Mouse (Mus musculus) urinary bladder, postnatal 4 days (tissue): Measurements from ENCODE around the gene Nr1h2.

Source experiments
- DNase-seq, 2 experiments: peaks; one replicate each; pipeline ENCODE4 v3.0.0; 2021 to 2022; ENCODE audit warnings: low spot score in 2 of 2

Nr1h2 gene

DNA sequence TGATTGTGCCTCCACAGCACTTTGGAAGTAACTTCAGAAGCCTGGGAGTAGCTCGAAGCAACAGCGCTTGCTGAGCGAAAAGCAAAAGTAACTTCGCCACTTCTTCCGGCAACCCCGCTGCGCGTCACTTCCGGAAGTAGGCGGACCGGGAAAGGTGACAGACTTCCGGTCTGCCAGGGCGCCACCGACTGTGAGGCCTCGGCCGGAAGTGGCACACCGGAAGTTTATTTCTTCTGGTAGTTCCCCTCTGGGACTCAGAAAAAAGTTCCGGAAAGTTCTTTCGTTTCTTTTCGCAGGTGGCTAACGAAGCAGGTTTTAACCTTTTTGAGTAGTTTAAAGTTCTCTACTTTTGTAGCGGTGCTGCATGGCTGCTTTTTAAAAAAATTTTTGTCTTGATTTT lies at the start of gene Nr1h2:
Gene Nr1h2 (minus strand): TSS at position 126 of the 400 bp plus-strand sequence.
- peak; percentile 93 to 97 for DNase-seq

- no peak for DNase-seq
These were observed 49.6 kb upstream of the Nr1h2 start for GRCm38 (mm10) chr7:44603186-44603855.

- no peak for DNase-seq
These were observed 48.7 kb upstream of the Nr1h2 start for GRCm38 (mm10) chr7:44602443-44602842.

DNA sequence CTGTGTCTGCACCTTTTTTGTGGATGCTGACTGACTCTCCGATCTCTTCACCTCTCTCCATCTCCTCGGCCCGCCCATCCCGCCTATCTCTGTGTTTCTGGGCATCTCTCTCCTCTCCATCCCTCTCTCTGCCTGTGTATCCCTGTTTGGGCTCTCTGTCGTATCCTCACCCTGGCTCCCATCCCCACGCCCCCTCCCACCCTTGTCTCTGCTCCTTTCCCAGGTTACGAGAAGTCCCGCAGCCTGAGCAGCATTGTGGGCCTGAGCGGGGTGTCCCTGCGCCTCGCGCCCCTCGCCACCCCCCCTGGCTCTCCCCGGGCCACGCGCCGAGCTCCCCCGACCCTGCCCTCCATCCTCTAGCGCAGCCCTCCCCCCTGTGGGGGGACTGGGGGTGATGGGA lies 47.9 kb upstream of the Nr1h2 start:
- DNase-seq = no peak

DNA sequence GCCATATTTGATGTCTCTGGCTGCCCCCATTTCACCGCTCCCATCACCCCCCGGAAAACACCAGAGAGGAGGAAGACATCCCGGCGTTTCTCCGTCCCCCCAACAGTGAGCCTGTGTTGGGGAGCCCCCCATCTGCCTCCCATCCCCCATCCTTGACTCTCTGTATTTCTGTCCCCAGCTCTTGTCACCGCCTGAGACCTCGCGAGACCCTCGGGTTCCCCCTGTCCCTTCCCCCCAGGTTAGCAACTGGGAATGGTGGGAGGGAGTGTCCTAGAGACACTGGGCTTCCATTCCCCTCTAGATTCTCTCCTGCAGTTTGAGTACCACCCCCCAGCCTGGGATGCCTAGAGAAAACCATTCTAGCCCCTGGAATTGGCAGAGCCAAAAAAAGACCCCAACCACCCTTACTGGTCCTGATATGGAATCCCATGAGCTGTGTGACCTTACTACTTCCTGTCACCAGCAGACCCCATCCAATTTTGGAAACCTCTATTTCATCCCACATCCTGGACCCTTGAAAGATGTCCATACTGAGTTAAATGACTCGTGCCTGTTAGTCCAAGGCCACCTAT lies 47.0 kb upstream of the Nr1h2 start:
- DNase-seq = no peak

GRCm38 (mm10) chr7:44598336-44598735 lies 44.6 kb upstream of the Nr1h2 start:
- DNase-seq = no peak

GRCm38 (mm10) chr7:44597666-44598065 lies 43.9 kb upstream of the Nr1h2 start:
- no peak for DNase-seq

DNA sequence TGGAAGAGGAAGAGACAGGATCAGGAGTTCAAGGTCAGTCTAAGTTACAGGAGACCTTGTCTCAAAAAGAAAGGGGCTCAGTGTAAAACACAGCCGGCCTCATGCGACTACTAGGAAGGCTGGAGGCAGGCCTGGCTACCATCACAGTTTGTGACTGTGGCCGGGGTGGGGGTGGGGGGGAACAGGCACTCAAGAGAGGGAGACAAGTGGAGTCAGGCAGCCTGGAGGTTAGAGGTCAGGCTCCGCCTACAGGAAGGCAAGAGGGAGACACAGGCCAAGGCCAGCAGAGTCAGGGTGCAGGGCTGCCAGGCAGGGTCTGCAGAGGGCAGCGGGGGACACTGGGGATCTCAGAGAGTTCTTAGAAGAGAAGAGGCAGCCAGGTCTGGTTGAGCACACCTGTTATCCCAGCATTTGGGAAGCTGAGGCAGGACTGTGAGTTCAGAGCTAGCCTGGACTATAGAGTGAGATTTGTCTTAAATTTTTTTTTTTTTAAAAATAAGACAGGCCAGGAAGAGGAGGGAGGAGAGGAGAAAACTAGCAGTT lies 43.3 kb upstream of the Nr1h2 start:
- no peak for DNase-seq

DNA sequence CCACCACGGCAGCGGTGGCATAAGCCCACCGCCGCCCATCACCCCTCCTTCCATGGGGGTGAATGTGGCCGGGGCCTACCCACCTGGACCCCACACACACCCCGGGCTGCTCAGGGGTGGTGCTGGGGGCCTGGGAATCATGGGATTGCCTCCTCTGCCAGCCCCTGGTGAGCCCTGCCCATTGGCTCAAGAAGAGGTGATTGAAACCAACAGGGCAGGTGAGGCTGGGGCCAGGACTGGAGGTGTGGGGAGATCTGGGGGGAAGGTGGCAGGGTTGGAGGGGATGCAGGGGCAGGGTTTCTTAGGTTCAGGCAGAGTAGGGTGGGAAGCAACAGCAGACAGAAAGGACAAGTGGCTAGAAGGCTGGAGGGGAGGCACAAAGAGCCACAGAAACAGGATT lies 42.3 kb upstream of the Nr1h2 start:
- no peak for DNase-seq

GRCm38 (mm10) chr7:44595131-44595561 lies 41.4 kb upstream of the Nr1h2 start:
- DNase-seq = no peak

DNA sequence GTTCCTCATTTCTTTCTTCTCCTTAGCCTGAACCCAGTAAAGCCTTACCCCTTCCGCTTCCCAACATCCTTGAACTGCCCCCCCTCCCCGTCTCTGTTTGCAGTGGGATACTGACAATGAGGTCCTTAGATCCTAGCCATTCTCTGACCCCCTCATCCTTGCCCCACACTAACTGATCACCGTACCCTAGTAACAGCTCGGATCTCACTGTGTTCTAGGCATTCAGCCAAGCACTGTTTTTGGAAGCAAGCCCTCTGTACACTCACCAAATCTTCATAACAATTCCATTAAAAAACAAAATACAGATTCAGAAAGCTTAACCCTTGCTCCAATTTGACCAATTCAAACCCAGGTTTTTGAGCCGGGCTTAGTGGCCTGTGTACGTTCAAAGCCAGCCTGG lies 40.5 kb upstream of the Nr1h2 start:
- DNase-seq = no peak

- DNase-seq = peak; percentile 79 to 90
These were observed 40.0 kb upstream of the Nr1h2 start for GRCm38 (mm10) chr7:44593775-44594174.

DNA sequence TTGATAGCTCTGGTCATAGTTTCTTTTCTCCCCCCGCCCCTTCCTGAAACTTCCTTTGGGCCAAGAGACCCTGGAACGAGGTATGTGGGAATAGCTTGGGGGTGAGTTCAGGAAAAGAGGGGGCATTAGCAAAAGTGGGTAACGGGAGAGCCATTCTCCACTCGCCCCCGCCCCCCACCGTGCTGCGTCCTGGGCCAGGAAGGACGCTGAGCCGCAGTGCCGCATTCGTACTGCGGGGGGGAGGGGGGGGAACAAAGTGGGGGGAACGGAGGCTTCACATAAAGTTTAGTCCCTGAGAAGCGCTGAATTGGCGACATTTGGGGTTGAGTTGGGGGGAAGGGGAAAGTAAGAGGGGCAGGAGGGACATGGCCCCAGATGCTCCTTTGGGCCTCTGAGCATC lies 39.3 kb upstream of the Nr1h2 start:
- no peak for DNase-seq

GRCm38 (mm10) chr7:44591348-44592116 lies 37.8 kb upstream of the Nr1h2 start:
- no peak for DNase-seq

- DNase-seq = peak; percentile 78 to 83
These were observed 36.9 kb upstream of the Nr1h2 start, which contains the start of gene Kcnc3 for GRCm38 (mm10) chr7:44590402-44591347. Gene Kcnc3 (plus strand): TSS chr7:44590664.

DNA sequence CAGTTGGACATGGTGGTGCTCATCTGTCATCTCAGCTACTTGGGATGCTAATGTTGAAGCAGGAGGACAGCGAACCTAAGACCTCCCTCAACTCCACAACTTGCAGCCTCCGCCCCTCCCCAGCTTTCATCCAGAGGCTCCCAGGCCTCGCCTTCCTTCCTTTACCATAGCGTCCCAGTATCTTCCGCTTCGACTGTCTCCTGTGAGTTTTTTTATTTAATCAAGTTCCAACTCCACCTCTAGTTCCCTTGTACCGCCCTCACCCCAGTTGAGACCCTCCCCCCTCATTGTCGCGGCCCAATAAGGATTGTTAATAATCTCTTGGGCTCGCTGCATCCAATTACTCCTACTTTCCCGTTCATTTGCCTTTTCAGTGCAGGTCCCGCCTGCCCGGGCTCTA lies 36.2 kb upstream of the Nr1h2 start:
- DNase-seq = no peak

GRCm38 (mm10) chr7:44589149-44589548 lies 35.4 kb upstream of the Nr1h2 start:
- DNase-seq = no peak

GRCm38 (mm10) chr7:44588338-44588737 lies 34.6 kb upstream of the Nr1h2 start:
- DNase-seq = no peak

GRCm38 (mm10) chr7:44587676-44588075 lies 33.9 kb upstream of the Nr1h2 start:
- no peak for DNase-seq

DNA sequence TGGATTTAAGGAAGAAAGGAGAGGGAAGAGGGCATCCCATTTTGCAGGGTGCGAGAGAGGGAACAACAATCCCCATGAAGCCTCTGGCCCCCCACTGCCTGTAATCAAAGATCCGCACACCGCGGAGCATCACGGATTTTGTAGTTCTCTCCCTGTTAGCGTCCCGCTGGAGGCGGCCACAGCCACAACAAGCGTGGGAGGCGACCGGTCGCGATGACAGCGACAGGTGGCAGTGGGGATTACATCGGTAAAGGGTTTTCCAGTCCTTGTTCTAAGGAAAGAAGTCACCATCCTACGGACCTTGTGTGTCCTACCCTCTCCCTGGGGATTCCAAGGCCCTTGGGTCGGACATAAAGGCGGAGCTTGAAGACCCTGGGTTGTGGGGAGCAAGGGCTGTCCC lies 33.2 kb upstream of the Nr1h2 start:
- no peak for DNase-seq

- DNase-seq = no peak
These were observed 32.8 kb upstream of the Nr1h2 start for GRCm38 (mm10) chr7:44586518-44586917.
